Mouse (Mus musculus) liver, adult 2 months (tissue): ENCODE measurements around the gene Lsr. TPM values are rescaled to one million over a fixed set of nuclear protein-coding genes. Genes with fewer than 3 reads are reported as not detected.

ENCODE experiments used
- DNase-seq: peaks from one replicate; pipeline ENCODE4 v3.0.0-alpha.2; 2011; ENCODE audit warnings: low read depth, low spot score; ENCODE audit errors: extremely low read depth
- H3K27ac ChIP-seq: fragments of 200-500 bp; replicated peaks from 2 replicates; pipeline ENCODE4 v1.5.1; 2012; ENCODE audit warnings: low read depth, mild to moderate bottlenecking, control low read depth, inconsistent platforms, low read length; ENCODE audit not compliant: insufficient read depth
- H3K27me3 ChIP-seq: fragments of 200-500 bp; 2 replicates; pipeline ENCODE4 v1.6.1; 2012; ENCODE audit warnings: mild to moderate bottlenecking, moderate library complexity, low read length, inconsistent platforms; ENCODE audit not compliant: control insufficient read depth, insufficient read depth
- H3K36me3 ChIP-seq: fragments of 200-500 bp; 2 replicates; pipeline ENCODE4 v1.6.1; 2012; ENCODE audit warnings: low read length, inconsistent platforms; ENCODE audit not compliant: control insufficient read depth, insufficient read depth
- H3K4me1 ChIP-seq: fragments of 200-500 bp; 2 replicates; pipeline ENCODE4 v1.6.1; 2011; ENCODE audit warnings: low read length; ENCODE audit not compliant: control insufficient read depth, insufficient read depth
- H3K4me3 ChIP-seq: fragments of 200-500 bp; 2 replicates; pipeline ENCODE4 v1.5.1; 2011; ENCODE audit warnings: low read depth, mild to moderate bottlenecking, control low read depth, low read length, moderate library complexity; ENCODE audit not compliant: insufficient read depth
- H3K79me2 ChIP-seq: fragments of 200-500 bp; 2 replicates; pipeline ENCODE4 v1.6.1; 2012; ENCODE audit warnings: inconsistent platforms, mild to moderate bottlenecking, low read length, moderate library complexity; ENCODE audit not compliant: control insufficient read depth, insufficient read depth
- H3K9ac ChIP-seq: fragments of 200-500 bp; 2 replicates; pipeline ENCODE4 v1.6.1; 2012; ENCODE audit warnings: low read depth, mild to moderate bottlenecking, control low read depth, inconsistent platforms, low read length
- CTCF ChIP-seq: fragments of 200-500 bp; IDR thresholded peaks from 2 replicates; pipeline ENCODE4 v1.5.1; 2011; ENCODE audit warnings: low read depth, low read length, control low read depth
- POLR2A ChIP-seq: fragments of 200-500 bp; IDR thresholded peaks from 2 replicates; pipeline ENCODE4 v1.6.1; 2011; ENCODE audit warnings: low read length, control low read depth; ENCODE audit not compliant: insufficient read depth; ENCODE audit errors: extremely low read depth
- WGBS: fragments of 180-500 bp; shearing (Covaris S2); methylation state at CpG from one replicate; pipeline ENCODE4 v1.1.7; 2018; 5-methylcytosine and 5-hydroxymethylcytosine counted together
- polyA plus RNA-seq: library from polyadenylated mRNA; depleted of rRNA; stranded (reverse); fragments of >200 nt; gene quantifications from 2 replicates; pipeline ENCODE4 v1.2.3, GENCODE M21; 2012
- total RNA-seq: library from RNA; depleted of rRNA; stranded (reverse); fragments of >200 nt; gene quantifications from 2 replicates; pipeline ENCODE4 v1.2.3, GENCODE M21; 2014

Lsr gene
- total and polyA plus RNA-seq, 2 experiments = 75.7 to 362 TPM

GRCm38 (mm10) chr7:30956357-30956751, 16.9 kb downstream of the Lsr start:
- TF ChIP-seq POLR2A (0 out of 2 replicates have a peak, but pooled peaks have one; percentile 9), CTCF (no peak)
- Histone ChIP-seq H3K27ac (peak overlapping the region; percentile 87), H3K27me3 (no peaks in the 10 kb centered on the region), H3K36me3 (peaks cover 23% of the 10 kb centered on the region), H3K4me3 (peak overlapping the region; percentile 98), H3K79me2 (peaks cover 7% of the 10 kb centered on the region; the same call in 1 of the 2 replicates), H3K4me1 (peaks cover 40% of the 10 kb centered on the region), H3K9ac (peak overlapping the region; percentile 99)
- WGBS = under 1% methylated on average over 34 of the region's 49 CpGs
- no peak for DNase-seq

- peaks cover 7% of the 10 kb centered on the region; the same call in 1 of the 2 replicates for H3K79me2 ChIP-seq
- H3K27me3 ChIP-seq = no peaks in the 10 kb centered on the region
- H3K4me3 ChIP-seq = peak overlapping the region; percentile 98
- TF ChIP-seq POLR2A (peak; percentile 64), CTCF (peak; percentile 82)
- H3K9ac ChIP-seq = peak overlapping the region; percentile 99
- peaks cover 40% of the 10 kb centered on the region for H3K4me1 ChIP-seq
- H3K36me3 ChIP-seq = peaks cover 20% of the 10 kb centered on the region; the same call in 1 of the 2 replicates
- WGBS = under 1% methylated on average over 62 of the region's 64 CpGs
- peak; percentile 75 for DNase-seq
- H3K27ac ChIP-seq = peak overlapping the region; percentile 87
Measured at GRCm38 (mm10) chr7:30955584-30956356, 17.5 kb downstream of the Lsr start.

- Histone ChIP-seq H3K79me2 (peaks cover 7% of the 10 kb centered on the region; the same call in 1 of the 2 replicates), H3K36me3 (peaks cover 17% of the 10 kb centered on the region; the same call in 1 of the 2 replicates), H3K27me3 (no peaks in the 10 kb centered on the region), H3K4me1 (peaks cover 42% of the 10 kb centered on the region), H3K9ac (peak overlapping the region; percentile 99), H3K4me3 (peak overlapping the region; percentile 98), H3K27ac (peak overlapping the region; percentile 87)
- TF ChIP-seq CTCF (no peak), POLR2A (no peak)
- DNase-seq = no peak
- WGBS = 74% methylated on average over 12 of the region's 12 CpGs
Measured at GRCm38 (mm10) chr7:30954971-30955520, 18.2 kb downstream of the Lsr start.

- H3K36me3 ChIP-seq = peaks cover 23% of the 10 kb centered on the region
- H3K4me3 ChIP-seq = no peak overlapping the region
- peaks cover 38% of the 10 kb centered on the region for H3K4me1 ChIP-seq
- no peak for TF ChIP-seq POLR2A
- TF ChIP-seq CTCF = no peak
- peaks cover 7% of the 10 kb centered on the region; the same call in 1 of the 2 replicates for H3K79me2 ChIP-seq
- H3K27me3 ChIP-seq = no peaks in the 10 kb centered on the region
- H3K9ac ChIP-seq = peak overlapping the region; percentile 55; the same call in 1 of the 2 replicates
- DNase-seq = peak; percentile 98
- H3K27ac ChIP-seq = peak overlapping the region; percentile 87
- 22% methylated on average over 3 of the region's 3 CpGs for WGBS
Measured at GRCm38 (mm10) chr7:30954036-30954435, 19.2 kb downstream of the Lsr start.

GRCm38 (mm10) chr7:30953459-30953858, 19.8 kb downstream of the Lsr start:
- Histone ChIP-seq H3K27me3 (no peaks in the 10 kb centered on the region), H3K79me2 (peaks cover 7% of the 10 kb centered on the region; the same call in 1 of the 2 replicates), H3K27ac (peak overlapping the region; percentile 76), H3K36me3 (peaks cover 26% of the 10 kb centered on the region), H3K4me1 (peaks cover 32% of the 10 kb centered on the region), H3K9ac (peak overlapping the region; percentile 55), H3K4me3 (no peak overlapping the region)
- 72% methylated on average over 6 of the region's 6 CpGs for WGBS
- TF ChIP-seq POLR2A (no peak), CTCF (no peak)
- DNase-seq = no peak
